Mouse (Mus musculus) skeletal muscle tissue, adult 2 months (tissue): ENCODE data around the gene Anapc1.

ENCODE experiments used
- DNase-seq: peaks from one replicate; pipeline ENCODE4 v3.0.0-alpha.2; 2012; ENCODE audit warnings: low read depth, low spot score

The Anapc1 gene

DNA sequence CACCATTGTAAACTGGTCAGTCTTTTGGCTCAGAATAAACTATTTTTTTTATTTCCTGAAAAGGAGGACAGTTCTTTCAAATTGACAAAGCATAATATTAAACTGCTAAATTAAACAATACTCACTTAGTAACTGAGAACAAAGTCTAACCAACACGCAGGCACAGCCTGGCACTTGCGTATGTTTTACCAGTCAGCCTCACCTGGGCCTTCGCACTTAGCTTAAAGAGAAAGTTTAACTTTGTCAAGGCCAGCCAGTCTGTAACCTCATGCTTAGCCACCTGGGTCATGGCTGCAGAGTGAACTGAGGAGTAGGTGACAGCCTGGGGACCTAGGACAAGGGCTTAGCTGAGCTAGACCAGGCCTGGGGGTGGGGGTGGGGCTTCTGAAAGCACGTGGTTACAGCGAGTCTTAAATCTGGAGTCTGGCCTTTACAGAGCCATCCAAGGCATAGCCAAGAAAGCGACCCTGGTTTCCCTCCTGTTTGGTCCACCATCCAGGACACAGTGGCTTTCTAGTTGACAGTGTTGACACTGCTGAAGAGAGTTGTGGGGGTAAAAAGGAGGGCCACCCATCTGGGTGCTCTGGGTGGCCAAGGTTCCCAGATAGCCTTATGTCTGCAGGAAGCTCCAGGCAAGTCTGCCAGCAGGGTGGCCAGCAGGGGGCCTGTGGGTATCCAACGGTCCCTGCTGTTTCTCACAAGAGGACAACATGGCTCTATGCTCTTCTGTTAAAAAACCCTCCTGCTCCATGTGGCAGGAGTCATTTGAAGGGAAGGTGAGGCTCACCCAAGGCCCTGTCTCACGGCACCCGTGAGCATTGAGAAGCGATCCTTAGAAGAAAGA lies 120.7 kb downstream of the Anapc1 start:
- DNase-seq, result no peak

DNA sequence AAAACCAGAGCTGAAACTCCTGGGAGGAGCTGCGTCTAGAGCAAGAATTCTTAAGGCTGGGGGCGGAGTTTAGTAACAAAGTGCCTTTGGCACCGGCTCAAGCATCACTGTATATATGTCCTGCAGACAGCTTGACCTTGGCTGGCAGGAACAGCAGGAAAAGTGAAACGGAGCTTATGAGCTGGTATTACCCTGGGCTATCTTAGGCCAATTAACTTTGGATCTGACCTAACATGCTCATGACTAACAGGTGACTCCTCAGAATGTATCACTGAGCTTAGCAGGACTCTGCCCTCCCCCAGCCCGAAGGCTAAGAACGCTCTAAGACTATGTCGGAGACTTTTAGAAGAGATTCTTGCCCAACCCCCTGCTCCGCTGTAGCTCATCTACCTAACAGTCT lies 121.3 kb downstream of the Anapc1 start:
- DNase-seq, result no peak

DNA sequence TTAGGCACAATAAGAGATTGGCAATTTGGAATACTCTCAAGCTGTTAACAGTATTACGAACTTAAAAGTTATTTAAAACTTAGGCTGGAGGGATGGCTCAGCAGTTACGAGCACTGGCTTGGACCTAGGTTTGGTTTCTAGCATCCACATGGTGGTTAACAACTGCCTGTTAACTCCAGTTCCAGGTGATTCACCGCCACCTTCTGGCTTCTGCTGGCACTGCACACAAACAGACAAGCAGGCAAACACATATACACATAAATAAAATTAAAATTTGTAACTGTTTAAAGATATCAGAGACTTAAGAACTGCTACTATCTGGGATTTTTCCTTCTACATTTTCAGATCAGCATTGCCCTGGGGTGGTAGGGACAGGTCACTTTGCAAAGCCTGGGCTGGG lies 123.0 kb downstream of the Anapc1 start:
- no peak for DNase-seq
